Mouse (Mus musculus) layer of hippocampus, adult 2 months (tissue): ENCODE results near the gene Apobr. TPM values are rescaled to one million over a fixed set of nuclear protein-coding genes. Genes with fewer than 3 reads are reported as not detected.
A peak's percentile ranks its signal among the peaks of the same experiment; 100 is the strongest.

Experiments used
- DNase-seq, 2 experiments: peaks; one replicate each; pipeline ENCODE4 v3.0.0; 2022; ENCODE audit warnings: low spot score in 2 of 2
- H3K27ac ChIP-seq: fragments of 200-600 bp; 2 replicates; pipeline ENCODE4 v1.8.1; 2022
- H3K4me3 ChIP-seq: fragments of 200-600 bp; 2 replicates; pipeline ENCODE4 v1.8.1; 2022; ENCODE audit warnings: mild to moderate bottlenecking
- CTCF ChIP-seq: fragments of 200-600 bp; conservative IDR thresholded peaks from 2 replicates; pipeline ENCODE4 v1.8.1; 2022; ENCODE audit warnings: antibody characterized with exemption, mild to moderate bottlenecking, moderate library complexity
- microRNA-seq, 2 experiments: library from miRNA; unstranded; fragments of <30 nt; microRNA quantifications; one replicate each; pipeline ENCODE4 v1.2.0; 2021
- total RNA-seq, 2 experiments: library from RNA; stranded (reverse); gene quantifications; 2 replicates each; pipeline ENCODE4 v1.2.3; 2021

The Apobr gene
- total RNA-seq, 2 experiments from 2014 or later = 0.37 to 0.44 TPM

GRCm38 (mm10) chr7:126635375-126635774 is 50.6 kb downstream of the Apobr start:
- Histone ChIP-seq H3K27ac (no peak overlapping the region), H3K4me3 (no peak overlapping the region)
- no peak for DNase-seq
- TF ChIP-seq CTCF = no peak

- peak in 1 of 2 experiments; percentile 52 for DNase-seq
- Histone ChIP-seq H3K4me3 (no peak overlapping the region), H3K27ac (no peak overlapping the region)
- TF ChIP-seq CTCF = peak; percentile 89
Measured at GRCm38 (mm10) chr7:126636733-126637520, 52.2 kb downstream of the Apobr start.

Small RNA genes lying within 50 kb of the gene (microRNA-seq; reads per million reads assigned to microRNA genes)
- gene Mir7059 = 4.4 to 6.1 reads per million in 2 experiments

Other genes starting within 250 kb of the Apobr start
- 1 to 10 TPM in 1 of 2 experiments, under 1 TPM in 1; 0.98 to 1.2 TPM for gene Lat, start 215.4 kb upstream of the Apobr start, total RNA-seq
- 10 to 100 TPM; 86.5 to 91.0 TPM for gene Spns1, start 207.5 kb upstream of the Apobr start, total RNA-seq
- gene Nfatc2ip, start 188.2 kb upstream of the Apobr start, total RNA-seq = 1 to 10 TPM; 7.0 to 7.6 TPM
- not detected for gene Cd19, start 170.1 kb upstream of the Apobr start, total RNA-seq
- gene Rabep2, start 156.2 kb upstream of the Apobr start, total RNA-seq = 10 to 100 TPM; 13.5 to 14.7 TPM
- gene Atp2a1, start 121.8 kb upstream of the Apobr start, total RNA-seq = under 1 TPM; 0.81 to 0.84 TPM
- 10 to 100 TPM; 69.1 to 70.1 TPM for gene Sh2b1, start 109.5 kb upstream of the Apobr start, total RNA-seq
- 10 to 100 TPM; 81.9 to 86.7 TPM for gene Tufm, start 97.6 kb upstream of the Apobr start, total RNA-seq
- gene Atxn2l, start 81.5 kb upstream of the Apobr start, total RNA-seq = 100 to 1,000 TPM; 132 to 133 TPM
- gene Eif3c, start 18.5 kb upstream of the Apobr start, total RNA-seq = 100 to 1,000 TPM; 174 to 190 TPM
- 10 to 100 TPM; 28.4 to 36.4 TPM for gene Cln3, start 875 bp downstream of the Apobr start, total RNA-seq
- not detected for gene Il27, start 10.0 kb downstream of the Apobr start, total RNA-seq
- 10 to 100 TPM; 10.3 to 12.2 TPM for gene Nupr1, start 45.9 kb downstream of the Apobr start, total RNA-seq
- 10 to 100 TPM; 27.8 to 28.4 TPM for gene Sgf29, start 64.4 kb downstream of the Apobr start, total RNA-seq
- 1 to 10 TPM; 9.1 to 9.4 TPM for gene Sult1a1, start 91.5 kb downstream of the Apobr start, total RNA-seq
- 100 to 1,000 TPM; 103 to 112 TPM for gene Bola2, start 110.5 kb downstream of the Apobr start, total RNA-seq
- 10 to 100 TPM; 18.9 to 22.3 TPM for gene Slx1b, start 110.8 kb downstream of the Apobr start, total RNA-seq
- gene Coro1a, start 122.8 kb downstream of the Apobr start, total RNA-seq = 100 to 1,000 TPM; 130 to 135 TPM
- gene Mapk3, start 174.7 kb downstream of the Apobr start, total RNA-seq = 100 to 1,000 TPM; 170 to 175 TPM
- 1 to 10 TPM; 3.1 to 7.0 TPM for gene Gdpd3, start 181.4 kb downstream of the Apobr start, total RNA-seq
- gene Ypel3, start 192.0 kb downstream of the Apobr start, total RNA-seq = 100 to 1,000 TPM; 283 to 289 TPM
- gene Tbx6, start 196.5 kb downstream of the Apobr start, total RNA-seq = 1 to 10 TPM in 1 of 2 experiments, under 1 TPM in 1; 0.54 to 1.0 TPM
- gene Ppp4c, start 207.6 kb downstream of the Apobr start, total RNA-seq = 10 to 100 TPM; 50.2 to 54.9 TPM
- gene Fam57b, start 212.7 kb downstream of the Apobr start, total RNA-seq = 10 to 100 TPM; 73.8 to 74.7 TPM
- gene 4930451I11Rik, start 246.7 kb downstream of the Apobr start, total RNA-seq = not detected